Mouse (Mus musculus): ENCODE results near the gene Ldlr. TPM values are rescaled to one million over a fixed set of nuclear protein-coding genes. Genes with fewer than 3 reads are reported as not detected.

The Ldlr gene
- 19.1 and 26.8 TPM in 2 replicates for total RNA-seq (2014; rRNA removed)
- polyA plus RNA-seq (2015; fragmentation: Nextera tagmentation; extraction: Ambion mirVana), result 6.5 and 11.1 TPM in 2 replicates

DNA sequence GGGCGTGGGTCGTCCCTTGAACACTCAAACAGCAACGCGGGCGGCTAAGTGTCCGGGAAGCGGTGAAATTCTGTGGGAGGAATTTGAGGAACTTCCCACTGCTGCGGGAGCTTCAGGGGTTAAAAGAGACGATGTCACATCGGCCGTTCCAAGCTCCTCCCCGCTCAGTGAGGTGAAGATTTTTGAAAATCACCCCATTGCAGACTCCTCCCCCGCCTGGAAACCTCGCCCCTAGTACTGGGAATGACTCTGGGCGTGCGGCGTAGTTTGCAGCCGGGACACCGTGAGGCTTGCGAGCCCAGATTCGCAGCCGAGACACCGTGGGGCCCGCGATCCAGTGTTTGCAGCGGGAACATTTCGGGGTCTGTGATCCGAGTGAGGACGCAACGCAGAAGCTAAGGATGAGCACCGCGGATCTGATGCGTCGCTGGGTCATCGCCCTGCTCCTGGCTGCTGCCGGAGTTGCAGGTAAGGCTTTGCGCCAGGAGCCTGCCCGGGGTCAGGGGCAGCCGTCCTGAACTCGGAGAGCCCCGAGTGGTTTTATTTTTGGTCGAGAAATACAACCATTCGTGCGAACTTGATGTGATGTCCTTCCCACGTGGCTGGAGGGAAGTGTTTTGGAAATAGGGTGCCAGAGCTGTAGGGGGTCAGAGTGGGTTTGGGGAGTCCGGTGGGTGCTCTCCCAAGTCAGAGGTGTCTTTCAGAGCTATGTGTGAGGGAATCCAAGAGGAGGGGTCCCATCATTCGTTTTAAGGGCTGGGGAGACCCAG is at the start of gene Ldlr:
TSS of gene Ldlr (plus strand) at position 107 of the 770 bp plus-strand sequence.
- H3K27ac ChIP-seq (ENCODE audit: low read depth, low read length), result peak within 1 kb of the TSS; percentile 87
- peaks cover 14% of the 10 kb centered on the region for H3K4me1 ChIP-seq (ENCODE audit: insufficient read depth)
- peak within 1 kb of the TSS; percentile 82 for H3K4me2 ChIP-seq (ENCODE audit: low read depth)
- H3K27me3 ChIP-seq (ENCODE audit: insufficient read depth, low read length), result no peaks in the 10 kb centered on the region
- peak; percentile 86 for ATAC-seq
- peak within 1 kb of the TSS; percentile 75 for H3K4me3 ChIP-seq (ENCODE audit: low read depth, low read length)
- WGBS, result under 1% methylated on average over 47 of the region's 47 CpGs
- no peaks in the 10 kb centered on the region; the same call in none of the 2 replicates for H3K36me3 ChIP-seq (ENCODE audit: insufficient read depth)
- TF ChIP-seq CTCF (IDR thresholded peaks at IDR 0.05; ENCODE audit: low read depth), result no peak
- DNase-seq, result peak; percentile 91
- H3K9ac ChIP-seq, result peak within 1 kb of the TSS; percentile 60
- H3K9me3 ChIP-seq (ENCODE audit: low read length), result no peaks in the 10 kb centered on the region

DNA sequence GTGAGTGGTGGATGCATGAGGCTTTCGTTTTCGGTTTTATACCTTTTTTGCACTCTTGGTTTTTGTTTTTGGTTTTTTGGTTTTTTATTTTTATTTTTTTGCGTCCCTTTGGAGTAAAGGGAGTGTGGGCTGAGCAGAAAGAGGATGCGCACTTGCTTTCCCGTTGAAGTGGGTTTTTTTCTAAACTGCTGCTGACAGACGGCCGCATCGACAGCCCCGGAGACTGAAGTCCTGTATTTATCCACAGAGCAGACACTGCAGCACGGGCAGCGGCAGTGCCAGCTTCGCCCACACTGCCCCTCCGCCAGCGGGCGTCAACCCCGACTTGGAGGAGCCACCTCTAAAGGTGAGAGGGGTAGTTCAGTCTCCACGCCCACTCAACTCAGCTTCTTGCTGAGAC is 45.6 kb upstream of the Ldlr start:
- ATAC-seq, result no peak
- no peak overlapping the region for H3K4me2 ChIP-seq (ENCODE audit: low read depth)
- 95% methylated on average over 17 of the region's 17 CpGs for WGBS
- no peaks in the 10 kb centered on the region for H3K4me1 ChIP-seq (ENCODE audit: insufficient read depth)
- H3K9me3 ChIP-seq (ENCODE audit: low read length), result no peaks in the 10 kb centered on the region
- H3K27me3 ChIP-seq (ENCODE audit: insufficient read depth, low read length), result no peaks in the 10 kb centered on the region
- DNase-seq, result no peak
- H3K9ac ChIP-seq, result no peak overlapping the region
- no peak overlapping the region for H3K4me3 ChIP-seq (ENCODE audit: low read depth, low read length)
- no peak overlapping the region for H3K27ac ChIP-seq (ENCODE audit: low read depth, low read length)
- H3K36me3 ChIP-seq (ENCODE audit: insufficient read depth), result peaks cover 85% of the 10 kb centered on the region
- TF ChIP-seq CTCF (IDR thresholded peaks at IDR 0.05; ENCODE audit: low read depth), result no peak

DNA sequence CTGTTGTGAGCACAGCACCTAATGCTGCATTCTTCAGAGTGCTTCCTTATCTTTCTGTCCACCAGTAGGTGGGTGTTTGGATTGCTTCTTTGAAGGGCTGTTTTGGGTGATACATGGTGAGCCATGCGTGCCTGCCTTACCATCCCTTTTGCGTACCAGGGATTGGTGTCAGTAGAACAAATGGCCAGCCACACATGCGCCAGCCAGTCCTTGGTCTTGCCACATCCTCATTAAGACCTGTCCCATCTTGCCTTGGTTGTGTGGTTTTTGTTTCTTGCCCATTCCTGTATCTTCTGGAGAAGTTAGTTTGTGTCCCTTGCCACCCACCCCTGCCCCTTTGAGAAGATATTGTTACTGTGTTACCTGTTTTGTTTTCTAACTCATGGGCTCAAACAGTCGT is 42.8 kb upstream of the Ldlr start:
- Histone ChIP-seq H3K4me1 (ENCODE audit: insufficient read depth) (no peaks in the 10 kb centered on the region), H3K36me3 (ENCODE audit: insufficient read depth) (peaks cover 82% of the 10 kb centered on the region), H3K9ac (no peak overlapping the region), H3K4me2 (ENCODE audit: low read depth) (no peak overlapping the region), H3K27me3 (ENCODE audit: insufficient read depth, low read length) (no peaks in the 10 kb centered on the region), H3K4me3 (ENCODE audit: low read depth, low read length) (no peak overlapping the region), H3K9me3 (ENCODE audit: low read length) (no peaks in the 10 kb centered on the region), H3K27ac (ENCODE audit: low read depth, low read length) (no peak overlapping the region)
- DNase-seq, result no peak
- 93% methylated on average over 4 of the region's 4 CpGs for WGBS
- TF ChIP-seq CTCF (IDR thresholded peaks at IDR 0.05; ENCODE audit: low read depth), result no peak
- no peak for ATAC-seq

DNA sequence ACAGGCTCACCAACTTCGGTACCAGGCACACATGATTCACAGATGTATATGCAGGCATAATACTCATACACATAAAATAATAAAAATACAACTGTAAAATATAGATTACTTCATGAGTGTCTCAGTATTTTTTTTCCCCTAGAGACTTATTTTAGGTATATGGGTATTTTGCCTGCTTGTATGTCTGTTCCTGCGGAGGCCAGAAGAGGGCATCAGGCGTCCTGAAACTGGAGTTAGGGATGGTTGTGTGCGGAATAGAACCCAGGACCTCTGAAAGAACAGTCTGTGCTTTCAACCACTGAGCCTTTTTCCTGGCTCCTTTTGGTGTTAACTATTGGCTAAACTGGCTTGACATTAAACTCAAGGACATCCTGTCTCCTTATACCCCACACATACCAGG is 40.5 kb upstream of the Ldlr start:
- Histone ChIP-seq H3K27ac (ENCODE audit: low read depth, low read length) (no peak overlapping the region), H3K27me3 (ENCODE audit: insufficient read depth, low read length) (no peaks in the 10 kb centered on the region), H3K4me1 (ENCODE audit: insufficient read depth) (no peaks in the 10 kb centered on the region), H3K9me3 (ENCODE audit: low read length) (no peaks in the 10 kb centered on the region), H3K9ac (no peak overlapping the region), H3K36me3 (ENCODE audit: insufficient read depth) (peaks cover 83% of the 10 kb centered on the region), H3K4me3 (ENCODE audit: low read depth, low read length) (no peak overlapping the region), H3K4me2 (ENCODE audit: low read depth) (no peak overlapping the region)
- ATAC-seq (no peak), DNase-seq (no peak)
- 87% methylated on average over 4 of the region's 4 CpGs for WGBS
- TF ChIP-seq CTCF (IDR thresholded peaks at IDR 0.05; ENCODE audit: low read depth), result peak; percentile 48

DNA sequence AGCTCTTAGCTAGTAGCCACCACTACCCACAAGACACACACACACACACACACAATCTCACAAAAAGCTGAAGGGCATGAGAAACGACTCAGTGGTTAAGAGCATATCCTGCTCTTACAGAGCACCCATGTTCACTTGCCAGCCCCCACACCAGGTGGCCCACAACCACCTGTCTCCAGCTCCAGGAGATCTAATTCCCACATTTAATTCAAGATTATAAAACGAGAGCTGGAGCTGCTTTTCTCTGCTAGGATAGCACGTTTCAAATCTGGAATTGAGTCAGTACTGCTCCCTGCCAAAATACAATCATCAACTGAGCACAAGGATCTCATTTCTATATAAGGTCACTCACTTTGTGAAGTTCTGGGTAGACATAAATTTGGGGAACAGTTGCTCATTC is 39.4 kb upstream of the Ldlr start:
- 78% methylated on average over 3 of the region's 3 CpGs for WGBS
- peaks cover 83% of the 10 kb centered on the region for H3K36me3 ChIP-seq (ENCODE audit: insufficient read depth)

DNA sequence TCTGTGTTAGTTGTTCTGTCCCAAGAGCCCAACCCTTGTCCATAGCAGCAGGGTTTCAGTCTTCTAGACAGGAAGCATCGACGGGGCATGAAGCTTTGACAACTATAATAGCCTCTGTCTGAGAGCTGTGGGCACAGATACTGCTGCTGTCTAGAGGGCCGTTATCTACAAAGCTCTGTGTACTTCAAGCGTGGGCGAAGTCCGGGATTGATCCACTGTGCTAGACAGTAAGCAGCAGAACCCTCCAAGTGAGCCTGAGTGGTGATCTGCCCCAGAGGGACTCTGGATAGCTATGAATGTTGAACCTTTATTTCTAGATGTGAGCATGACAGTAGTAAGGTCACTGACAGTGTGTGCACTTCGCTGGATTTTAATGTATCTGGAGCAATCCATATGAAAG is 34.7 kb upstream of the Ldlr start:
- peaks cover 88% of the 10 kb centered on the region for H3K36me3 ChIP-seq (ENCODE audit: insufficient read depth)

More for the DNA sequence above, 39.4 kb upstream of the Ldlr start:
- Histone ChIP-seq H3K4me1 (ENCODE audit: insufficient read depth) (no peaks in the 10 kb centered on the region), H3K9ac (no peak overlapping the region), H3K27ac (ENCODE audit: low read depth, low read length) (no peak overlapping the region), H3K9me3 (ENCODE audit: low read length) (no peaks in the 10 kb centered on the region), H3K27me3 (ENCODE audit: insufficient read depth, low read length) (no peaks in the 10 kb centered on the region), H3K4me3 (ENCODE audit: low read depth, low read length) (no peak overlapping the region), H3K4me2 (ENCODE audit: low read depth) (no peak overlapping the region)
- no peak for TF ChIP-seq CTCF (IDR thresholded peaks at IDR 0.05; ENCODE audit: low read depth)
- ATAC-seq (no peak), DNase-seq (no peak)

DNA sequence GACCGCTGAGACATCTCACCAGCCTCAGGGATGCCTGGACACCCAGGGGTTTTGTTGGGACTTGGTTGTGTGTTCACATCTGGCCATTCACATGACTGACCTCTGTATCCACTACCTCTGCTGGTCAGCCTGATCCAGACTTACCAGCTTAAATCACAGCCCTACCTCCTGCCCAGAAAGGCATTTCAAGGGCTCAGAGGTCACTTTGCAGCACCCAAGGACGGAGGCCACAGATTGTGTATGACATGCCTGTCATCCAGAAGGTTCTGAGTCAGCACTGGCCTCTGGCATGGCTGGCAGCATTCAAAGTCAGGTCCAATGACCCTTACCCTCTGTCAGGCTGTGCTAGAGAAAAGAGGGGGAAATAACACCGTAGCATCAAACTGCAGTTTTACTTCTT is 33.3 kb upstream of the Ldlr start:
- ATAC-seq (no peak), DNase-seq (no peak)
- Histone ChIP-seq H3K36me3 (ENCODE audit: insufficient read depth) (peaks cover 81% of the 10 kb centered on the region), H3K27ac (ENCODE audit: low read depth, low read length) (no peak overlapping the region), H3K27me3 (ENCODE audit: insufficient read depth, low read length) (no peaks in the 10 kb centered on the region), H3K4me1 (ENCODE audit: insufficient read depth) (no peaks in the 10 kb centered on the region), H3K4me2 (ENCODE audit: low read depth) (no peak overlapping the region), H3K9me3 (ENCODE audit: low read length) (no peaks in the 10 kb centered on the region), H3K4me3 (ENCODE audit: low read depth, low read length) (no peak overlapping the region), H3K9ac (no peak overlapping the region)
- WGBS, result 90% methylated on average over 3 of the region's 3 CpGs
- TF ChIP-seq CTCF (IDR thresholded peaks at IDR 0.05; ENCODE audit: low read depth), result no peak

More for the DNA sequence above, 34.7 kb upstream of the Ldlr start:
- Histone ChIP-seq H3K9me3 (ENCODE audit: low read length) (no peaks in the 10 kb centered on the region), H3K27ac (ENCODE audit: low read depth, low read length) (no peak overlapping the region), H3K27me3 (ENCODE audit: insufficient read depth, low read length) (no peaks in the 10 kb centered on the region), H3K4me1 (ENCODE audit: insufficient read depth) (no peaks in the 10 kb centered on the region), H3K4me3 (ENCODE audit: low read depth, low read length) (no peak overlapping the region), H3K9ac (no peak overlapping the region), H3K4me2 (ENCODE audit: low read depth) (no peak overlapping the region)
- no peak for TF ChIP-seq CTCF (IDR thresholded peaks at IDR 0.05; ENCODE audit: low read depth)
- DNase-seq, result no peak
- no peak for ATAC-seq
- WGBS, result 91% methylated on average over 7 of the region's 7 CpGs
